Mouse (Mus musculus): ENCODE data around the gene Cyb561d2.

DNA sequence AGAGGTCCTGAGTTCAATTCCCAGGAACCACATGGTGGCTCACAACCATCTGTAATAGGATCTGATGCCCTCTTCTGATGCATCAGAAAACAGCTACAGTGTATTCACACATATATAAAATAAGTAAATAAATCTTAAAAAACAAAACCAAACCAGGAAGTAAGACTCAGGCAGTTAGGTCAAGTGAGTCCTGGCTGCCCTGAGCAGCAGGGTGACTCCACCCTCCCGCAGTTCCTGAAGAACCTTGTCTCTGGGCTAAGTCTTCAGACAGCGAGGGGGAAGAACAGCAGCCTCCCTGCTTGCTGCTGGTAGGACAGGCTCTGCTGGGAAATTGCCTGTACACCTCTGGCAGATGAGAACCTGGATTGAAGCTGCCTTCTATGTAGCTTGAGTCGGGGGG, 14.4 kb upstream of the Cyb561d2 start:
- TF ChIP-seq CTCF (IDR thresholded peaks at IDR 0.05; ENCODE audit: low read depth, low read length) (no peak), POLR2A (IDR thresholded peaks at IDR 0.05; ENCODE audit: extremely low read depth, insufficient read depth, low read length) (no peak)
